27 mouse cellular contexts compared by ENCODE assay signal in genomic region chr10:5560526-5560925, GRCm38 (mm10). TPM values are rescaled to one million over a fixed set of nuclear protein-coding genes. Genes with fewer than 3 reads are reported as not detected.
A peak's percentile ranks its signal among the peaks of the same experiment; 100 is the strongest.
DNase-seq lines count a peak whose midpoint lies in the region; ATAC-seq lines count a peak whose summit lies in the region.
"Had no signal": no experiment of that assay in that cellular context is flagged by ENCODE, and none has a peak within 500 bp of the region (broad histone marks: within the 10 kb centered on the region; RNA-seq: fewer than 3 reads in every experiment).

No protein-coding gene starts in this region.

- H3K9me3 ChIP-seq in heart, embryonic 11.5 days (replicated peaks; ENCODE audit: control insufficient read depth, low read length): no peaks in the 10 kb centered on the region
- H3K9me3 ChIP-seq: embryonic facial prominence, embryonic 13.5 days; embryonic facial prominence, embryonic 15.5 days; forebrain, embryonic 10.5 days; forebrain, embryonic 12.5 days; G1E had no signal

- H3K4me3 ChIP-seq in heart, embryonic 11.5 days (ENCODE audit: low read depth, low read length): no peak overlapping the region
- H3K4me3 ChIP-seq: embryonic facial prominence, embryonic 13.5 days; embryonic facial prominence, embryonic 15.5 days; erythroblast, embryonic 14.5 days; forebrain, embryonic 10.5 days; forebrain, embryonic 12.5 days had no signal

- H3K4me1 ChIP-seq in heart, embryonic 11.5 days (ENCODE audit: control insufficient read depth, insufficient read depth, low read length): no peaks in the 10 kb centered on the region
- H3K4me1 ChIP-seq: embryonic facial prominence, embryonic 13.5 days; embryonic facial prominence, embryonic 15.5 days; forebrain, embryonic 10.5 days; forebrain, embryonic 12.5 days had no signal

- H3K36me3 ChIP-seq in heart, embryonic 11.5 days (ENCODE audit: control insufficient read depth, insufficient read depth, low read length): no peaks in the 10 kb centered on the region
- H3K36me3 ChIP-seq: embryonic facial prominence, embryonic 13.5 days; embryonic facial prominence, embryonic 15.5 days; forebrain, embryonic 10.5 days; forebrain, embryonic 12.5 days; G1E had no signal

- 73% methylated on average over 4 of the region's 4 CpGs for WGBS in heart, embryonic 11.5 days (ENCODE audit: insufficient replicate concordance)

- H3K9ac ChIP-seq in heart, embryonic 11.5 days (ENCODE audit: low read depth, low read length): no peak overlapping the region
- H3K9ac ChIP-seq: embryonic facial prominence, embryonic 13.5 days; embryonic facial prominence, embryonic 15.5 days; forebrain, embryonic 12.5 days had no signal

- DNase-seq in heart, adult 11 months: peak; percentile 49
- peak; percentile 46 for DNase-seq in R1 (ENCODE audit: low read depth, low spot score)
- no peak for DNase-seq in right cerebral cortex, adult 18-20 months
- no peak for DNase-seq in adrenal gland, postnatal 10 days
- DNase-seq: adrenal gland, adult 8-10 months; adrenal gland, postnatal 25 days; B cell, adult 2 months; cerebellum, adult 11 months; cerebellum, adult 18-20 months; cerebellum, adult 8-10 months; cerebellum, adult 9-11 months; cerebellum, postnatal 14 days; cerebellum, postnatal 36 days; embryo, embryonic 11 days had no signal

- H3K27ac ChIP-seq in heart, embryonic 11.5 days (ENCODE audit: low read depth, low read length): no peak overlapping the region
- H3K27ac ChIP-seq: embryonic facial prominence, embryonic 13.5 days; embryonic facial prominence, embryonic 15.5 days; forebrain, embryonic 10.5 days; forebrain, embryonic 12.5 days had no signal

- H3K27me3 ChIP-seq in heart, embryonic 11.5 days (ENCODE audit: control insufficient read depth, insufficient read depth, low read length): no peaks in the 10 kb centered on the region
- H3K27me3 ChIP-seq: CH12.LX; embryonic facial prominence, embryonic 13.5 days; embryonic facial prominence, embryonic 15.5 days had no signal

- no peak overlapping the region for H3K4me2 ChIP-seq in heart, embryonic 11.5 days
- H3K4me2 ChIP-seq: embryonic facial prominence, embryonic 13.5 days; embryonic facial prominence, embryonic 15.5 days; forebrain, embryonic 12.5 days had no signal

- ATAC-seq in heart, embryonic 11.5 days (replicated peaks; ENCODE audit: insufficient number of reproducible peaks, low FRiP score, low TSS enrichment): no peak
- ATAC-seq: activated CD4-positive, CD25-positive, alpha-beta regulatory T cell, adult 4 months; CD4-positive, CD25-positive, alpha-beta regulatory T cell, adult 4 months; forebrain, embryonic 14.5 days; forebrain, embryonic 16.5 days; Patski had no signal

RNA-seq across cellular contexts. Expression of gene Syne1, which starts 9.2 kb away (rescaled TPM):
- 13.7 and 18.2 TPM in 2 replicates for polyA plus RNA-seq in heart, embryonic 11.5 days (2014; fragmentation: Nextera tagmentation; extraction: Ambion mirVana)
- 10 to 100 TPM; 17.7 to 24.4 TPM for total RNA-seq in adrenal gland, postnatal 10 days (2021)

RNA-seq across cellular contexts. Expression of gene Myct1, which starts 33.0 kb away (rescaled TPM):
- polyA plus RNA-seq in heart, embryonic 11.5 days (2014; fragmentation: Nextera tagmentation; extraction: Ambion mirVana): 3.8 and 4.5 TPM in 2 replicates
- 10 to 100 TPM in 1 of 2 experiments, 1 to 10 TPM in 1; 8.5 to 13.4 TPM for total RNA-seq in adrenal gland, postnatal 10 days (2021)
- total RNA-seq: CH12.LX had no signal
- polyA plus RNA-seq: activated CD4-positive, CD25-positive, alpha-beta regulatory T cell, adult 4 months; CD4-positive, CD25-positive, alpha-beta regulatory T cell, adult 4 months; Patski had no signal

Comparison
In these comparisons a context has a peak if more than half of its experiments do, and no peak if none do; other contexts are left out.
1. DNase-seq: peak in heart, adult 11 months (single experiment) and R1 (single experiment); none in right cerebral cortex, adult 18-20 months (single experiment) and adrenal gland, postnatal 10 days (single experiment).